Comparison of ENCODE assay signal across 23 mouse cellular contexts in genomic region chr16:8383396-8383795, GRCm38 (mm10). TPM values are rescaled to one million over a fixed set of nuclear protein-coding genes. Genes with fewer than 3 reads are reported as not detected.
DNase-seq lines count a peak whose midpoint lies in the region; ATAC-seq lines count a peak whose summit lies in the region.
"Had no signal": no experiment of that assay in that cellular context is flagged by ENCODE, and none has a peak within 500 bp of the region (broad histone marks: within the 10 kb centered on the region; RNA-seq: fewer than 3 reads in every experiment).

No protein-coding gene starts in this region.

- ATAC-seq in heart, embryonic 12.5 days (ENCODE audit: insufficient number of reproducible peaks, low FRiP score): no peak
- ATAC-seq: activated CD4-positive, CD25-positive, alpha-beta regulatory T cell, adult 4 months; CD4-positive, CD25-positive, alpha-beta regulatory T cell, adult 4 months; Patski had no signal

- H3K27me3 ChIP-seq in heart, embryonic 12.5 days (replicated peaks): 0 out of 2 replicates have a peak, but pooled peaks cover 12% of the 10 kb centered on the region
- no peaks in the 10 kb centered on the region for H3K27me3 ChIP-seq in heart, embryonic 10.5 days (ENCODE audit: insufficient read depth, poor library complexity, severe bottlenecking)

- H3K4me1 ChIP-seq in heart, embryonic 12.5 days (replicated peaks): no peaks in the 10 kb centered on the region
- no peaks in the 10 kb centered on the region for H3K4me1 ChIP-seq in heart, embryonic 10.5 days

- no peaks in the 10 kb centered on the region for H3K36me3 ChIP-seq in heart, embryonic 12.5 days
- no peaks in the 10 kb centered on the region for H3K36me3 ChIP-seq in heart, embryonic 10.5 days
- H3K36me3 ChIP-seq: G1E had no signal

- H3K9ac ChIP-seq in heart, embryonic 12.5 days: no peak overlapping the region

- 64% methylated on average over 9 of the region's 9 CpGs for WGBS in heart, embryonic 12.5 days
- 69% methylated on average over 9 of the region's 9 CpGs for WGBS in heart, embryonic 10.5 days

- peak; percentile 61 for DNase-seq in heart, adult 11 months
- peak; percentile 56 for DNase-seq in heart, embryonic 10.5 days (ENCODE audit: low spot score)
- no peak for DNase-seq in heart, postnatal 14 days
- DNase-seq: adrenal gland, adult 2 months; adrenal gland, adult 8-10 months; adrenal gland, postnatal 10 days; adrenal gland, postnatal 14 days; adrenal gland, postnatal 25 days; adrenal gland, postnatal 36 days; B cell, adult 2 months; cerebellum, adult 11 months; cerebellum, adult 11-12 months; cerebellum, adult 18-20 months had no signal

- no peak overlapping the region for H3K27ac ChIP-seq in heart, embryonic 12.5 days (ENCODE audit: poor library complexity, severe bottlenecking)
- H3K27ac ChIP-seq in heart, embryonic 10.5 days: no peak overlapping the region

- H3K9me3 ChIP-seq in heart, embryonic 12.5 days (replicated peaks): no peaks in the 10 kb centered on the region
- H3K9me3 ChIP-seq in heart, embryonic 10.5 days: no peaks in the 10 kb centered on the region
- H3K9me3 ChIP-seq: G1E had no signal

- intact Hi-C loops in heart, postnatal 14 days (cut with DNase I): no loop called here

- no peak overlapping the region for H3K4me3 ChIP-seq in heart, embryonic 12.5 days
- no peak overlapping the region for H3K4me3 ChIP-seq in heart, embryonic 10.5 days

- H3K4me2 ChIP-seq in heart, embryonic 12.5 days: no peak overlapping the region

RNA-seq across cellular contexts. Expression of gene Tmem114, which starts 41.5 kb away (rescaled TPM):
- not detected in 2 replicates for polyA plus RNA-seq in heart, embryonic 12.5 days (2016; fragmentation: Nextera tagmentation; extraction: Ambion mirVana)
- polyA plus RNA-seq in heart, embryonic 10.5 days (2016; fragmentation: Nextera tagmentation; extraction: Ambion mirVana): not detected in 2 replicates
- total RNA-seq in heart, postnatal 14 days (2021): not detected
- total RNA-seq: adrenal gland, adult 18-20 months; adrenal gland, adult 2 months; adrenal gland, adult 8-10 months; adrenal gland, postnatal 10 days; adrenal gland, postnatal 14 days; adrenal gland, postnatal 25 days; adrenal gland, postnatal 36 days; CH12.LX; ES-E14; G1E; MEL had no signal
- polyA plus RNA-seq: activated CD4-positive, CD25-positive, alpha-beta regulatory T cell, adult 4 months; adrenal gland, adult 2 months; C2C12; CD4-positive, CD25-positive, alpha-beta regulatory T cell, adult 4 months; G1E; Patski had no signal

Comparison
In these comparisons a context has a peak if more than half of its experiments do, and no peak if none do; other contexts are left out.
1. DNase-seq: peak in heart, adult 11 months (single experiment) and heart, embryonic 10.5 days (single experiment); none in heart, postnatal 14 days (0 of 2).